Mouse (Mus musculus) embryonic facial prominence, embryonic 15.5 days (tissue): ENCODE data around the gene Gm28305. TPM values are rescaled to one million over a fixed set of nuclear protein-coding genes. Genes with fewer than 3 reads are reported as not detected.

ENCODE experiments used
- ATAC-seq: fragments of 200-750 bp; cut with Nextera tagmentation; 2 replicates; pipeline ENCODE4 v1.8.0; 2017; ENCODE audit warnings: low read depth, moderate TSS enrichment; ENCODE audit not compliant: insufficient number of reproducible peaks, low FRiP score, low TSS enrichment
- H3K27ac ChIP-seq: fragments of 300-500 bp; sonication (generic); replicated peaks from 2 replicates; pipeline ENCODE4 v1.5.1; 2015; ENCODE audit warnings: mild to moderate bottlenecking, inconsistent platforms
- H3K27me3 ChIP-seq: fragments of 300-500 bp; sonication (generic); 2 replicates; pipeline ENCODE4 v1.6.1; 2015; ENCODE audit warnings: inconsistent platforms
- H3K36me3 ChIP-seq: fragments of 300-500 bp; sonication (generic); 2 replicates; pipeline ENCODE4 v1.6.1; 2015; ENCODE audit warnings: mild to moderate bottlenecking, inconsistent platforms
- H3K4me1 ChIP-seq: fragments of 300-500 bp; sonication (generic); 2 replicates; pipeline ENCODE4 v1.6.1; 2015; ENCODE audit warnings: inconsistent platforms
- H3K4me2 ChIP-seq: fragments of 300-500 bp; sonication (generic); replicated peaks from 2 replicates; pipeline ENCODE4 v1.6.1; 2015; ENCODE audit warnings: mild to moderate bottlenecking, inconsistent platforms
- H3K4me3 ChIP-seq: fragments of 300-500 bp; sonication (generic); replicated peaks from 2 replicates; pipeline ENCODE4 v1.5.1; 2015; ENCODE audit warnings: mild to moderate bottlenecking, inconsistent platforms
- H3K9ac ChIP-seq: fragments of 300-500 bp; sonication (generic); 2 replicates; pipeline ENCODE4 v1.6.1; 2015; ENCODE audit warnings: inconsistent platforms
- H3K9me3 ChIP-seq: fragments of 300-500 bp; sonication (generic); replicated peaks from 2 replicates; pipeline ENCODE4 v1.6.1; 2016; ENCODE audit warnings: inconsistent platforms
- WGBS: fragments of 180-500 bp; shearing (Covaris S2); methylation state at CpG from one replicate; pipeline ENCODE4 v1.1.7; 2015; 5-methylcytosine and 5-hydroxymethylcytosine counted together
- polyA plus RNA-seq: library from polyadenylated mRNA; unstranded; fragments of >200 nt; fragmentation: Nextera tagmentation; extraction: Ambion mirVana; gene quantifications from 2 replicates; pipeline ENCODE4 v1.2.1, GENCODE M21; 2015

The Gm28305 gene
- polyA plus RNA-seq, 1 experiment from 2014 or later, result not detected

- 0 out of 2 replicates have a peak overlapping the region, but pooled peaks have one; percentile 6 for H3K4me2 ChIP-seq
- no peaks in the 10 kb centered on the region for H3K9me3 ChIP-seq
- H3K36me3 ChIP-seq, result 0 out of 2 replicates have a peak, but pooled peaks cover 4% of the 10 kb centered on the region
- no peak for ATAC-seq
- H3K9ac ChIP-seq, result no peak overlapping the region
- H3K27ac ChIP-seq, result peak overlapping the region; percentile 63
- WGBS, result 23% methylated on average over 3 of the region's 3 CpGs
- peaks cover 25% of the 10 kb centered on the region for H3K4me1 ChIP-seq
- no peaks in the 10 kb centered on the region for H3K27me3 ChIP-seq
- peak overlapping the region; percentile 10; the same call in 1 of the 2 replicates for H3K4me3 ChIP-seq
These were observed 61.0 kb downstream of the Gm28305 start for GRCm38 (mm10) chr9:104101458-104101857.

GRCm38 (mm10) chr9:104102301-104102700 lies 61.8 kb downstream of the Gm28305 start:
- Histone ChIP-seq H3K4me2 (0 out of 2 replicates have a peak overlapping the region, but pooled peaks have one; percentile 6), H3K27me3 (no peaks in the 10 kb centered on the region), H3K9ac (no peak overlapping the region), H3K9me3 (no peaks in the 10 kb centered on the region), H3K4me1 (peaks cover 25% of the 10 kb centered on the region), H3K4me3 (no peak overlapping the region), H3K27ac (peak overlapping the region; percentile 63), H3K36me3 (0 out of 2 replicates have a peak, but pooled peaks cover 4% of the 10 kb centered on the region)
- WGBS, result 21% methylated on average over 6 of the region's 6 CpGs
- peak; percentile 63; the same call in 1 of the 2 replicates for ATAC-seq

- ATAC-seq, result no peak
- H3K4me1 ChIP-seq, result peaks cover 25% of the 10 kb centered on the region
- H3K27ac ChIP-seq, result peak overlapping the region; percentile 63; the same call in 1 of the 2 replicates
- H3K9me3 ChIP-seq, result no peaks in the 10 kb centered on the region
- H3K27me3 ChIP-seq, result no peaks in the 10 kb centered on the region
- no peak overlapping the region for H3K4me3 ChIP-seq
- no peak overlapping the region for H3K4me2 ChIP-seq
- WGBS, result 37% methylated on average over 2 of the region's 2 CpGs
- no peak overlapping the region for H3K9ac ChIP-seq
- H3K36me3 ChIP-seq, result 0 out of 2 replicates have a peak, but pooled peaks cover 4% of the 10 kb centered on the region
These were observed 62.4 kb downstream of the Gm28305 start for GRCm38 (mm10) chr9:104102901-104103300.

GRCm38 (mm10) chr9:104104986-104105385 lies 64.5 kb downstream of the Gm28305 start:
- Histone ChIP-seq H3K36me3 (no peaks in the 10 kb centered on the region), H3K9ac (no peak overlapping the region), H3K9me3 (no peaks in the 10 kb centered on the region), H3K4me2 (no peak overlapping the region), H3K4me3 (no peak overlapping the region), H3K27me3 (no peaks in the 10 kb centered on the region), H3K27ac (no peak overlapping the region), H3K4me1 (peaks cover 32% of the 10 kb centered on the region)
- 90% methylated on average over 2 of the region's 2 CpGs for WGBS
- ATAC-seq, result no peak

GRCm38 (mm10) chr9:104106930-104107329 lies 66.5 kb downstream of the Gm28305 start:
- ATAC-seq, result no peak
- peaks cover 23% of the 10 kb centered on the region for H3K4me1 ChIP-seq
- no peak overlapping the region for H3K4me2 ChIP-seq
- WGBS, result 77% methylated on average over 9 of the region's 9 CpGs
- H3K36me3 ChIP-seq, result no peaks in the 10 kb centered on the region
- no peak overlapping the region for H3K4me3 ChIP-seq
- no peak overlapping the region for H3K27ac ChIP-seq
- H3K27me3 ChIP-seq, result no peaks in the 10 kb centered on the region
- H3K9ac ChIP-seq, result no peak overlapping the region
- no peaks in the 10 kb centered on the region for H3K9me3 ChIP-seq

GRCm38 (mm10) chr9:104107482-104107881 lies 67.0 kb downstream of the Gm28305 start:
- Histone ChIP-seq H3K27ac (no peak overlapping the region), H3K9me3 (no peaks in the 10 kb centered on the region), H3K4me1 (peaks cover 17% of the 10 kb centered on the region), H3K27me3 (no peaks in the 10 kb centered on the region), H3K36me3 (no peaks in the 10 kb centered on the region), H3K9ac (no peak overlapping the region), H3K4me2 (no peak overlapping the region), H3K4me3 (no peak overlapping the region)
- no peak for ATAC-seq
- 68% methylated on average over 6 of the region's 6 CpGs for WGBS

GRCm38 (mm10) chr9:104108571-104109143 lies 68.2 kb downstream of the Gm28305 start:
- H3K27me3 ChIP-seq, result no peaks in the 10 kb centered on the region
- no peak overlapping the region for H3K4me3 ChIP-seq
- peak overlapping the region; percentile 49 for H3K27ac ChIP-seq
- H3K36me3 ChIP-seq, result no peaks in the 10 kb centered on the region
- H3K9ac ChIP-seq, result no peak overlapping the region
- H3K9me3 ChIP-seq, result no peaks in the 10 kb centered on the region
- H3K4me2 ChIP-seq, result no peak overlapping the region
- H3K4me1 ChIP-seq, result peaks cover 13% of the 10 kb centered on the region
- 0 out of 2 replicates have a peak, but pooled peaks have one; percentile 48 for ATAC-seq
- WGBS, result 47% methylated on average over 2 of the region's 2 CpGs

GRCm38 (mm10) chr9:104109151-104109550 lies 68.7 kb downstream of the Gm28305 start:
- 46% methylated on average over 5 of the region's 5 CpGs for WGBS
- H3K27me3 ChIP-seq, result no peaks in the 10 kb centered on the region
- no peaks in the 10 kb centered on the region for H3K9me3 ChIP-seq

GRCm38 (mm10) chr9:104123101-104123500 lies 82.6 kb downstream of the Gm28305 start:
- Histone ChIP-seq H3K36me3 (no peaks in the 10 kb centered on the region), H3K4me2 (no peak overlapping the region), H3K9ac (no peak overlapping the region), H3K4me1 (peaks cover 42% of the 10 kb centered on the region), H3K4me3 (no peak overlapping the region), H3K9me3 (no peaks in the 10 kb centered on the region), H3K27ac (peak overlapping the region; percentile 40), H3K27me3 (no peaks in the 10 kb centered on the region)
- WGBS, result 63% methylated on average over 5 of the region's 5 CpGs
- ATAC-seq, result no peak

More at GRCm38 (mm10) chr9:104109151-104109550, 68.7 kb downstream of the Gm28305 start:
- H3K4me2 ChIP-seq, result no peak overlapping the region
- peak overlapping the region; percentile 49 for H3K27ac ChIP-seq
- no peak overlapping the region for H3K4me3 ChIP-seq
- H3K9ac ChIP-seq, result no peak overlapping the region
- ATAC-seq, result peak; percentile 66; the same call in 1 of the 2 replicates
- no peaks in the 10 kb centered on the region for H3K36me3 ChIP-seq
- H3K4me1 ChIP-seq, result peaks cover 13% of the 10 kb centered on the region

GRCm38 (mm10) chr9:104123622-104124021 lies 83.2 kb downstream of the Gm28305 start:
- no peak overlapping the region for H3K4me3 ChIP-seq
- H3K36me3 ChIP-seq, result no peaks in the 10 kb centered on the region
- H3K27me3 ChIP-seq, result no peaks in the 10 kb centered on the region
- H3K27ac ChIP-seq, result peak overlapping the region; percentile 40
- no peaks in the 10 kb centered on the region for H3K9me3 ChIP-seq
- H3K4me1 ChIP-seq, result peaks cover 39% of the 10 kb centered on the region
- H3K9ac ChIP-seq, result no peak overlapping the region
- no peak for ATAC-seq
- H3K4me2 ChIP-seq, result no peak overlapping the region
- 24% methylated on average over 5 of the region's 5 CpGs for WGBS
